Mouse (Mus musculus): Measurements from ENCODE around the gene Mef2d.

- TF ChIP-seq GATA1 (IDR thresholded peaks at IDR 0.05; ENCODE audit: borderline replicate concordance, low read length) (no peak), FLI1 (IDR thresholded peaks at IDR 0.05; ENCODE audit: low read length) (no peak)
Measured at GRCm38 (mm10) chr3:88160856-88161255, 18.7 kb downstream of the Mef2d start.
